10 mouse cellular contexts compared by ENCODE assay signal in the genomic region with DNA sequence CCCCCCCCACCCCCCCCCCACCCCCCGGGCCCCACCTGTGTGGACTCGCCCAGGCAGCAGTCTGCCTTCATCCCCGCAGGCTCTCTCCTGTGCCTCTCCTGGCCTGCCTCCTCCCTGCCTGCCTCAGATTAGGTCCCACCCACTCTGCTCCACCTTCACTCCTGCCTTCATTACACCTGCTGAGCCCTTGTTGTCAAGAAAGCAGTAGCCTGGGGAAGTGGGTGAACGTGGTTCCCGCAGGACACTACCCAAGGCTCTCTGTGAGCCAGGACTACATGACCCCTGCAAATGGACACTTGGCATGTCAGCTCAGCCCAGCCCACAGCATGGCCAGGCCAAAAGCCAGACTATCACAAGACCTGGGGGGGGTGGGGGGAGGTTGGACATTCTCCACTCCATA. TPM values are rescaled to one million over a fixed set of nuclear protein-coding genes. Genes with fewer than 3 reads are reported as not detected.
DNase-seq lines count a peak whose midpoint lies in the region; ATAC-seq and TF ChIP-seq lines count a peak whose summit lies in the region.
"Had no signal": no experiment of that assay in that cellular context is flagged by ENCODE, and none has a peak within 500 bp of the region (broad histone marks: within the 10 kb centered on the region; RNA-seq: fewer than 3 reads in every experiment).

No protein-coding gene starts in this region.

- 0 out of 2 replicates have a peak, but pooled peaks cover 4% of the 10 kb centered on the region for H3K4me1 ChIP-seq in hindbrain, embryonic 11.5 days (replicated peaks; ENCODE audit: control insufficient read depth, insufficient read depth, low read length)
- peaks cover 40% of the 10 kb centered on the region for H3K4me1 ChIP-seq in hindbrain, embryonic 13.5 days (replicated peaks)
- H3K4me1 ChIP-seq in embryonic facial prominence, embryonic 14.5 days (ENCODE audit: control insufficient read depth, insufficient read depth, low read length), result peaks cover 22% of the 10 kb centered on the region
- H3K4me1 ChIP-seq in liver, embryonic 14.5 days (replicated peaks; ENCODE audit: control insufficient read depth in 2 of 2, insufficient read depth in 2 of 2, low read length in 1 of 2), result peaks cover 43 to 59% of the 10 kb centered on the region in 2 experiments

- no peak overlapping the region for H3K4me2 ChIP-seq in hindbrain, embryonic 11.5 days (replicated peaks; ENCODE audit: low read depth, low read length)
- no peak overlapping the region for H3K4me2 ChIP-seq in hindbrain, embryonic 13.5 days
- H3K4me2 ChIP-seq in embryonic facial prominence, embryonic 14.5 days (ENCODE audit: low read depth, low read length), result peak overlapping the region; percentile 25; the same call in 1 of the 2 replicates
- peak overlapping the region; percentile 73 for H3K4me2 ChIP-seq in liver, embryonic 14.5 days (ENCODE audit: low read depth)

- no peak overlapping the region for H3K27ac ChIP-seq in hindbrain, embryonic 11.5 days (ENCODE audit: low read depth, low read length)
- no peak overlapping the region for H3K27ac ChIP-seq in hindbrain, embryonic 13.5 days
- no peak overlapping the region for H3K27ac ChIP-seq in embryonic facial prominence, embryonic 14.5 days (replicated peaks; ENCODE audit: low read depth, low read length)
- no peak overlapping the region; the same call in 1 of the 2 replicates for H3K27ac ChIP-seq in liver, embryonic 14.5 days

- no peak for TF ChIP-seq EP300 in liver, embryonic 14.5 days (IDR thresholded peaks at IDR 0.05; ENCODE audit: low read depth)

- no peak overlapping the region; the same call in 1 of the 2 replicates for H3K4me3 ChIP-seq in hindbrain, embryonic 11.5 days (ENCODE audit: low read depth, low read length)
- H3K4me3 ChIP-seq in hindbrain, embryonic 13.5 days, result no peak overlapping the region
- H3K4me3 ChIP-seq in embryonic facial prominence, embryonic 14.5 days (ENCODE audit: low read depth, low read length), result no peak overlapping the region
- H3K4me3 ChIP-seq in liver, embryonic 14.5 days (ENCODE audit: insufficient read depth in 1 of 2, low read depth in 2 of 2, low read length in 2 of 2), result no peak overlapping the region

- H3K27me3 ChIP-seq in hindbrain, embryonic 11.5 days (ENCODE audit: control insufficient read depth, insufficient read depth, low read length), result peaks cover 19% of the 10 kb centered on the region
- H3K27me3 ChIP-seq in hindbrain, embryonic 13.5 days, result peaks cover 78% of the 10 kb centered on the region
- peaks cover 4% of the 10 kb centered on the region; the same call in 1 of the 2 replicates for H3K27me3 ChIP-seq in embryonic facial prominence, embryonic 14.5 days (replicated peaks; ENCODE audit: control insufficient read depth, insufficient read depth, low read length)
- H3K27me3 ChIP-seq in liver, embryonic 14.5 days (ENCODE audit: control insufficient read depth, insufficient read depth, low read length), result no peaks in the 10 kb centered on the region

- no peak for DNase-seq in hindbrain, embryonic 11.5 days (ENCODE audit: low spot score)
- DNase-seq in NIH3T3 (ENCODE audit: low read depth), result peak; percentile 79
- peak; percentile 80 for DNase-seq in embryonic facial prominence, embryonic 14.5 days (ENCODE audit: low spot score)
- DNase-seq in liver, embryonic 14.5 days (ENCODE audit: low read depth in 3 of 3, low spot score in 3 of 3), result no peak
- no peak for DNase-seq in spleen, postnatal 14 days (ENCODE audit: low spot score in 2 of 2)
- DNase-seq in adrenal gland, postnatal 25 days, result no peak
- no peak for DNase-seq in spleen, adult 18-20 months

- 5% methylated on average over 2 of the region's 5 CpGs for WGBS in hindbrain, embryonic 11.5 days
- WGBS in hindbrain, embryonic 13.5 days, result 2% methylated on average over 3 of the region's 5 CpGs
- WGBS in embryonic facial prominence, embryonic 14.5 days, result 8% methylated on average over 2 of the region's 5 CpGs
- 7% methylated on average over 2 of the region's 5 CpGs for WGBS in liver, embryonic 14.5 days (ENCODE audit: insufficient replicate concordance)

- no peaks in the 10 kb centered on the region for H3K36me3 ChIP-seq in hindbrain, embryonic 11.5 days (ENCODE audit: control insufficient read depth, insufficient read depth, low read length)
- no peaks in the 10 kb centered on the region for H3K36me3 ChIP-seq in hindbrain, embryonic 13.5 days
- H3K36me3 ChIP-seq in embryonic facial prominence, embryonic 14.5 days (ENCODE audit: control insufficient read depth, insufficient read depth, low read length), result no peaks in the 10 kb centered on the region
- H3K36me3 ChIP-seq in liver, embryonic 14.5 days (replicated peaks; ENCODE audit: control insufficient read depth, insufficient read depth, low read depth), result peaks cover under 1% of the 10 kb centered on the region

- H3K9me3 ChIP-seq in hindbrain, embryonic 11.5 days (ENCODE audit: control insufficient read depth, low read length), result no peaks in the 10 kb centered on the region
- H3K9me3 ChIP-seq in hindbrain, embryonic 13.5 days, result no peaks in the 10 kb centered on the region
- H3K9me3 ChIP-seq in embryonic facial prominence, embryonic 14.5 days (ENCODE audit: control insufficient read depth, low read length), result no peaks in the 10 kb centered on the region
- H3K9me3 ChIP-seq in liver, embryonic 14.5 days (ENCODE audit: control insufficient read depth, low read length), result no peaks in the 10 kb centered on the region

- H3K9ac ChIP-seq in hindbrain, embryonic 11.5 days (ENCODE audit: low read depth, low read length), result no peak overlapping the region
- H3K9ac ChIP-seq in hindbrain, embryonic 13.5 days, result no peak overlapping the region
- H3K9ac ChIP-seq in embryonic facial prominence, embryonic 14.5 days (ENCODE audit: low read depth, low read length), result no peak overlapping the region
- H3K9ac ChIP-seq in liver, embryonic 14.5 days (replicated peaks), result peak overlapping the region; percentile 49; the same call in 1 of the 2 replicates

- ATAC-seq in hindbrain, embryonic 11.5 days (ENCODE audit: low FRiP score), result 0 out of 2 replicates have a peak, but pooled peaks have one; percentile 35
- ATAC-seq in hindbrain, embryonic 13.5 days (ENCODE audit: low FRiP score), result no peak
- peak; percentile 70; the same call in 1 of the 2 replicates for ATAC-seq in embryonic facial prominence, embryonic 14.5 days (ENCODE audit: low read depth)
- ATAC-seq in liver, embryonic 14.5 days (ENCODE audit: insufficient read depth), result peak; percentile 71

- TF ChIP-seq CTCF in liver, embryonic 14.5 days (IDR thresholded peaks at IDR 0.05; ENCODE audit: low read depth), result no peak

RNA-seq across cellular contexts. Expression of a gene that starts 16.3 kb away (rescaled TPM):
- 0.11 and 0.25 TPM in 2 replicates for polyA plus RNA-seq in hindbrain, embryonic 11.5 days (2014; fragmentation: Nextera tagmentation; extraction: Ambion mirVana)
- polyA plus RNA-seq in hindbrain, embryonic 13.5 days (2015; fragmentation: Nextera tagmentation; extraction: Ambion mirVana), result not detected in 2 replicates
- polyA plus RNA-seq in embryonic facial prominence, embryonic 14.5 days (2014; fragmentation: Nextera tagmentation; extraction: Ambion mirVana), result 0.16 TPM in 1 of 2 replicates, not detected in the other
- polyA plus RNA-seq in liver, embryonic 14.5 days (2012; rRNA removed), result not detected in 2 replicates
- polyA plus RNA-seq in liver, embryonic 14.5 days (2014; fragmentation: Nextera tagmentation; extraction: Ambion mirVana), result not detected in 2 replicates
- not detected in 2 replicates for total RNA-seq in adrenal gland, postnatal 25 days (2021)
- total RNA-seq: adrenal gland, adult 18-20 months; liver, adult 2 months had no signal
- polyA plus RNA-seq: liver, adult 2 months had no signal

RNA-seq across cellular contexts. Expression of a gene that starts 32.2 kb away (rescaled TPM):
- 38.4 and 38.6 TPM in 2 replicates for polyA plus RNA-seq in hindbrain, embryonic 11.5 days (2014; fragmentation: Nextera tagmentation; extraction: Ambion mirVana)
- polyA plus RNA-seq in hindbrain, embryonic 13.5 days (2015; fragmentation: Nextera tagmentation; extraction: Ambion mirVana), result 38.0 and 38.5 TPM in 2 replicates
- polyA plus RNA-seq in embryonic facial prominence, embryonic 14.5 days (2014; fragmentation: Nextera tagmentation; extraction: Ambion mirVana), result 30.9 and 31.6 TPM in 2 replicates
- 15.2 and 20.4 TPM in 2 replicates for polyA plus RNA-seq in liver, embryonic 14.5 days (2012; rRNA removed)
- polyA plus RNA-seq in liver, embryonic 14.5 days (2014; fragmentation: Nextera tagmentation; extraction: Ambion mirVana), result 12.8 and 16.7 TPM in 2 replicates
- total RNA-seq in adrenal gland, postnatal 25 days (2021), result 49.8 and 52.2 TPM in 2 replicates

Comparison
In these comparisons a context has a peak if more than half of its experiments do, and no peak if none do; other contexts are left out.
1. DNase-seq: peak in NIH3T3 (single experiment) and embryonic facial prominence, embryonic 14.5 days (single experiment); none in hindbrain, embryonic 11.5 days (single experiment), liver, embryonic 14.5 days (0 of 3), spleen, postnatal 14 days (0 of 2), adrenal gland, postnatal 25 days (single experiment) and spleen, adult 18-20 months (0 of 2).
2. H3K4me2 ChIP-seq: peak in embryonic facial prominence, embryonic 14.5 days (single experiment) and liver, embryonic 14.5 days (single experiment); none in hindbrain, embryonic 11.5 days (single experiment) and hindbrain, embryonic 13.5 days (single experiment).